Mouse (Mus musculus) lung, embryonic 15.5 days (tissue): ENCODE measurements around the gene Ctla4. TPM values are rescaled to one million over a fixed set of nuclear protein-coding genes. Genes with fewer than 3 reads are reported as not detected.

Experiments used
- ATAC-seq: fragments of 200-750 bp; cut with Nextera tagmentation; 2 replicates; pipeline ENCODE4 v1.8.0; 2017; ENCODE audit warnings: moderate number of reproducible peaks, borderline replicate concordance; ENCODE audit not compliant: low FRiP score, low TSS enrichment; ENCODE audit errors: extremely low read depth
- H3K27ac ChIP-seq: fragments of 300-500 bp; sonication (generic); 2 replicates; pipeline ENCODE4 v1.5.1; 2015; ENCODE audit warnings: moderate library complexity, mild to moderate bottlenecking, inconsistent platforms
- H3K27me3 ChIP-seq: fragments of 300-500 bp; sonication (generic); 2 replicates; pipeline ENCODE4 v1.6.1; 2015; ENCODE audit warnings: inconsistent platforms
- H3K36me3 ChIP-seq: fragments of 300-500 bp; sonication (generic); 2 replicates; pipeline ENCODE4 v1.6.1; 2015; ENCODE audit warnings: inconsistent platforms
- H3K4me1 ChIP-seq: fragments of 300-500 bp; sonication (generic); 2 replicates; pipeline ENCODE4 v1.6.1; 2015; ENCODE audit warnings: inconsistent platforms
- H3K4me2 ChIP-seq: fragments of 300-500 bp; sonication (generic); 2 replicates; pipeline ENCODE4 v1.6.1; 2015; ENCODE audit warnings: inconsistent platforms, mild to moderate bottlenecking, moderate library complexity
- H3K4me3 ChIP-seq: fragments of 300-500 bp; sonication (generic); 2 replicates; pipeline ENCODE4 v1.5.1; 2015; ENCODE audit warnings: mild to moderate bottlenecking, inconsistent platforms
- H3K9ac ChIP-seq: fragments of 300-500 bp; sonication (generic); 2 replicates; pipeline ENCODE4 v1.6.1; 2015; ENCODE audit warnings: inconsistent platforms
- H3K9me3 ChIP-seq: fragments of 300-500 bp; sonication (generic); 2 replicates; pipeline ENCODE4 v1.6.1; 2016; ENCODE audit warnings: inconsistent platforms
- WGBS: fragments of 180-500 bp; shearing (Covaris S2); methylation state at CpG from one replicate; pipeline ENCODE4 v1.1.7; 2015; 5-methylcytosine and 5-hydroxymethylcytosine counted together
- polyA plus RNA-seq: library from polyadenylated mRNA; unstranded; fragments of >200 nt; fragmentation: Nextera tagmentation; extraction: Ambion mirVana; gene quantifications from 2 replicates; pipeline ENCODE4 v1.2.1, GENCODE M21; 2015

The Ctla4 gene
- polyA plus RNA-seq, 1 experiment from 2014 or later, result 1.2 TPM

- Histone ChIP-seq H3K27ac (no peak overlapping the region), H3K27me3 (no peaks in the 10 kb centered on the region), H3K36me3 (no peaks in the 10 kb centered on the region), H3K9ac (no peak overlapping the region), H3K9me3 (no peaks in the 10 kb centered on the region), H3K4me2 (no peak overlapping the region), H3K4me1 (no peaks in the 10 kb centered on the region), H3K4me3 (no peak overlapping the region)
- 62% methylated on average over 6 of the region's 6 CpGs for WGBS
- ATAC-seq, result no peak
Observed at GRCm38 (mm10) chr1:60936963-60937711, 50.3 kb downstream of the Ctla4 start.

GRCm38 (mm10) chr1:60938256-60938655, 51.5 kb downstream of the Ctla4 start:
- WGBS, result 56% methylated on average over 2 of the region's 2 CpGs
- H3K36me3 ChIP-seq, result no peaks in the 10 kb centered on the region
- no peak overlapping the region for H3K27ac ChIP-seq
- H3K4me3 ChIP-seq, result no peak overlapping the region
- no peak for ATAC-seq
- no peaks in the 10 kb centered on the region for H3K9me3 ChIP-seq
- H3K9ac ChIP-seq, result no peak overlapping the region
- H3K4me2 ChIP-seq, result no peak overlapping the region
- no peaks in the 10 kb centered on the region for H3K4me1 ChIP-seq
- no peaks in the 10 kb centered on the region for H3K27me3 ChIP-seq

- Histone ChIP-seq H3K4me3 (no peak overlapping the region), H3K36me3 (no peaks in the 10 kb centered on the region), H3K4me2 (no peak overlapping the region), H3K27me3 (no peaks in the 10 kb centered on the region), H3K9ac (no peak overlapping the region), H3K4me1 (no peaks in the 10 kb centered on the region), H3K9me3 (no peaks in the 10 kb centered on the region), H3K27ac (no peak overlapping the region)
- 81% methylated on average over 5 of the region's 5 CpGs for WGBS
- no peak for ATAC-seq
Observed at GRCm38 (mm10) chr1:60938974-60939373, 52.2 kb downstream of the Ctla4 start.

- Histone ChIP-seq H3K9ac (no peak overlapping the region), H3K36me3 (no peaks in the 10 kb centered on the region), H3K9me3 (no peaks in the 10 kb centered on the region), H3K27me3 (no peaks in the 10 kb centered on the region), H3K4me3 (no peak overlapping the region), H3K27ac (no peak overlapping the region), H3K4me1 (0 out of 2 replicates have a peak, but pooled peaks cover 3% of the 10 kb centered on the region), H3K4me2 (no peak overlapping the region)
- ATAC-seq, result no peak
- WGBS, result 68% methylated on average over 3 of the region's 3 CpGs
Observed at GRCm38 (mm10) chr1:60940023-60940422, 53.2 kb downstream of the Ctla4 start.

- no peaks in the 10 kb centered on the region for H3K9me3 ChIP-seq
- H3K9ac ChIP-seq, result no peak overlapping the region
- ATAC-seq, result no peak
- no peak overlapping the region for H3K27ac ChIP-seq
- 0 out of 2 replicates have a peak, but pooled peaks cover 3% of the 10 kb centered on the region for H3K4me1 ChIP-seq
- no peak overlapping the region for H3K4me2 ChIP-seq
- no peaks in the 10 kb centered on the region for H3K36me3 ChIP-seq
- 80% methylated on average over 1 of the region's 1 CpGs for WGBS
- no peak overlapping the region for H3K4me3 ChIP-seq
- no peaks in the 10 kb centered on the region for H3K27me3 ChIP-seq
Observed at GRCm38 (mm10) chr1:60940620-60941019, 53.8 kb downstream of the Ctla4 start.

GRCm38 (mm10) chr1:60941056-60942048, 54.6 kb downstream of the Ctla4 start:
- 0 out of 2 replicates have a peak, but pooled peaks cover 3% of the 10 kb centered on the region for H3K4me1 ChIP-seq
- H3K27ac ChIP-seq, result no peak overlapping the region
- ATAC-seq, result no peak
- no peaks in the 10 kb centered on the region for H3K27me3 ChIP-seq
- no peak overlapping the region for H3K4me3 ChIP-seq
- H3K4me2 ChIP-seq, result no peak overlapping the region
- no peaks in the 10 kb centered on the region for H3K9me3 ChIP-seq
- no peak overlapping the region for H3K9ac ChIP-seq
- no peaks in the 10 kb centered on the region for H3K36me3 ChIP-seq
- 83% methylated on average over 5 of the region's 5 CpGs for whole genome bisulfite sequencing

DNA sequence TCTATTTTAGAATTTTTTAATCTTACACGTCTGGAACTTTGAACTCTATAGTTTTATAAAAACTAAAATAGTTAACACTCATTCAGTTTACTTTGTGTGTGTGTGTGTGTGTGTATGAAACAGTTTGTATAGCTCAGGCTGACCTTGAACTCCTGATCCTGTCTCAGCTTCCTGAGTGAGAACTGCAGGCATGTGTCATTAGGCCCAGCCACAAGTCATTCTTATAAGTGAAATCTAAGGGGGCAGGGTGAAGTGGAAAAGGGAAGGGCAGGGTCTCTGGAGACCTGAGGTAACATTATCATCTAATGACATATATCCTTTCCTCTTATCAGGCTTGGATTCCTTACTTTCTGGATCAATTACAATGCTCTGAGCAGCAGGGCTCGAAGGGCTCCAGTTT, 56.1 kb downstream of the Ctla4 start:
- no peaks in the 10 kb centered on the region for H3K9me3 ChIP-seq

GRCm38 (mm10) chr1:60945633-60946401, 59.0 kb downstream of the Ctla4 start:
- no peak overlapping the region for H3K9ac ChIP-seq
- H3K4me2 ChIP-seq, result no peak overlapping the region
- H3K27ac ChIP-seq, result no peak overlapping the region
- H3K4me1 ChIP-seq, result 0 out of 2 replicates have a peak, but pooled peaks cover 3% of the 10 kb centered on the region
- ATAC-seq, result no peak
- no peak overlapping the region for H3K4me3 ChIP-seq
- no peaks in the 10 kb centered on the region for H3K9me3 ChIP-seq
- H3K27me3 ChIP-seq, result no peaks in the 10 kb centered on the region
- no peaks in the 10 kb centered on the region for H3K36me3 ChIP-seq
- 73% methylated on average over 8 of the region's 8 CpGs for WGBS

More for the DNA sequence above, 56.1 kb downstream of the Ctla4 start:
- 71% methylated on average over 2 of the region's 2 CpGs for WGBS
- Histone ChIP-seq H3K36me3 (no peaks in the 10 kb centered on the region), H3K4me3 (no peak overlapping the region), H3K4me2 (no peak overlapping the region), H3K9ac (no peak overlapping the region), H3K27ac (no peak overlapping the region), H3K4me1 (0 out of 2 replicates have a peak, but pooled peaks cover 3% of the 10 kb centered on the region), H3K27me3 (no peaks in the 10 kb centered on the region)
- no peak for ATAC-seq

GRCm38 (mm10) chr1:60948112-60948511, 61.3 kb downstream of the Ctla4 start:
- no peak for ATAC-seq
- H3K4me1 ChIP-seq, result peaks cover 6% of the 10 kb centered on the region; the same call in 1 of the 2 replicates
- H3K9me3 ChIP-seq, result no peaks in the 10 kb centered on the region
- 54% methylated on average over 6 of the region's 6 CpGs for WGBS
- no peak overlapping the region for H3K4me3 ChIP-seq
- H3K36me3 ChIP-seq, result no peaks in the 10 kb centered on the region
- no peak overlapping the region for H3K9ac ChIP-seq
- H3K27ac ChIP-seq, result no peak overlapping the region
- no peaks in the 10 kb centered on the region for H3K27me3 ChIP-seq
- H3K4me2 ChIP-seq, result no peak overlapping the region

DNA sequence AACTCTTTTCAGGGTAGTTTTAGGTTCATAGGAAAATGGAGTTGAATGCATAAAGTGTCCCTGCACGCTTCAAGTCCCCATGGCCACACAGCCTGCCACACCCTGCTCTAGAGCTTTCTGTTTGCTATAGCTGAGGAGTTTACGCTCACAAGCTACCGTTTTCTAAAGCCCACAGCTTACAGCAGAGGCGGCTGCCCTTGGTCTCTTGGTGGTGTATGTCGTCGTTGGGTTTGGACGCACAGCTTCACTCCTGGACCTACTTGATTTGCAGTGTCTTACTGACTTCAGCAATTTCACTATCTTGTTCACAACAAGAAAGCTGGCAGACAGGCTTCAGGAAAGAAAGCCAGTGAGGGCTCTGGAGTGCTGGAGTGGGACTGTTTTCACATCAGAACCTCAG, 66.2 kb downstream of the Ctla4 start:
- Histone ChIP-seq H3K9ac (no peak overlapping the region), H3K4me3 (no peak overlapping the region), H3K36me3 (no peaks in the 10 kb centered on the region), H3K4me1 (peaks cover 4% of the 10 kb centered on the region; the same call in 1 of the 2 replicates), H3K4me2 (no peak overlapping the region; the same call in 1 of the 2 replicates), H3K27me3 (no peaks in the 10 kb centered on the region), H3K27ac (no peak overlapping the region), H3K9me3 (no peaks in the 10 kb centered on the region)
- ATAC-seq, result no peak
- 51% methylated on average over 7 of the region's 7 CpGs for WGBS

DNA sequence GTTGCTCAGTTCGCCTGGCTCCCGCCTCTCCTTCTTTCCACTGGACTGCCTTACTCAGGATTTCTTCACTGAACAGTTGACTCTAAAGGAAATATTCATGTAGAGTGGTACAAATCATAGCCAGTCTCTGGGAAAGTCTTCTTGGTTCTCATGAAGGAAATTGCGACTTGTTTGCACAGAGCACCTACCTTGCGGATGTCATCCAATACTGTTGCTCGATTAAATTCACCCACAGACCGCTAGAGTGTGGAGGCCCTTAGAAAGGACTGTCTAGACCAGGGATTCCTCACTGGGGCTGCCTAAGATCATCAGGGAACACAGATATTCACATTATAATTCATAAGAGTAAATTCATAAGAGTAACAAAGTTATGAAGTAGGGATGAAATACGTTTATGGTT, 66.9 kb downstream of the Ctla4 start:
- peaks cover 4% of the 10 kb centered on the region; the same call in 1 of the 2 replicates for H3K4me1 ChIP-seq
- H3K27ac ChIP-seq, result no peak overlapping the region
- no peaks in the 10 kb centered on the region for H3K36me3 ChIP-seq
- H3K27me3 ChIP-seq, result no peaks in the 10 kb centered on the region
- H3K4me3 ChIP-seq, result no peak overlapping the region
- WGBS, result 86% methylated on average over 7 of the region's 7 CpGs
- ATAC-seq, result no peak
- no peak overlapping the region for H3K4me2 ChIP-seq
- H3K9ac ChIP-seq, result no peak overlapping the region
- no peaks in the 10 kb centered on the region for H3K9me3 ChIP-seq
